Mouse (Mus musculus): ENCODE data around the gene Dnah2. TPM values are rescaled to one million over a fixed set of nuclear protein-coding genes. Genes with fewer than 3 reads are reported as not detected.

The Dnah2 gene
- polyA plus RNA-seq, 2 experiments, result 0.01 to 0.03 TPM

DNA sequence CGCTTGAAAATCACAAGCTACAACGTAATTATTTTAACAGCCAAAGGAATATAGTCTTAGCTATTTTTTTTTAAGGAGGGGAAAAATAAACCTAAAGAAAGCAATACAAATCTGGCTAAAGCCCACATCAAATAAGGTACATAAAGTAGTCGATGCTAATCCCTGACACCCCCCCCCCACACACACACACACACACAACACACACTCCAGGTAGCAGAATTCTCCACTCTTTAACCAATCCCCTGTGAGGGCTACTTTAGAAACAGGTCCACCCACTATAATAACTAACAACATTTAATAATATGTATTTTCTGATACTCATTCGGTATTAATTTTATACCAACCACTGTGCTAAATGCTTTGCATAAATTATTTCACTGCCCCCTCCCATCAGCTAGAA lies 132.4 kb downstream of the Dnah2 start:
- TF ChIP-seq EP300 (IDR thresholded peaks at IDR 0.05; ENCODE audit: low read depth), result no peak
- no peak for TF ChIP-seq CTCF (IDR thresholded peaks at IDR 0.05; ENCODE audit: low read depth)
- Histone ChIP-seq H3K4me1 (replicated peaks; ENCODE audit: control insufficient read depth in 2 of 2, insufficient read depth in 2 of 2, low read length in 1 of 2) (peaks cover 24 to 63% of the 10 kb centered on the region in 2 experiments), H3K9me3 (ENCODE audit: control insufficient read depth, low read length) (no peaks in the 10 kb centered on the region), H3K4me3 (ENCODE audit: insufficient read depth in 1 of 2, low read depth in 2 of 2, low read length in 2 of 2) (peak overlapping the region in 1 of 2 experiments; percentile 16; a peak in 1 of 4 replicates), H3K36me3 (replicated peaks; ENCODE audit: control insufficient read depth, insufficient read depth, low read depth) (no peaks in the 10 kb centered on the region), H3K27ac (no peak overlapping the region), H3K4me2 (ENCODE audit: low read depth) (peak overlapping the region; percentile 80), H3K9ac (replicated peaks) (no peak overlapping the region), H3K27me3 (ENCODE audit: control insufficient read depth, insufficient read depth, low read length) (peaks cover 26% of the 10 kb centered on the region)
- 10% methylated on average over 4 of the region's 4 CpGs for WGBS (ENCODE audit: insufficient replicate concordance)
- ATAC-seq (ENCODE audit: insufficient read depth) (no peak), DNase-seq (ENCODE audit: low read depth in 3 of 3, low spot score in 3 of 3) (no peak)

DNA sequence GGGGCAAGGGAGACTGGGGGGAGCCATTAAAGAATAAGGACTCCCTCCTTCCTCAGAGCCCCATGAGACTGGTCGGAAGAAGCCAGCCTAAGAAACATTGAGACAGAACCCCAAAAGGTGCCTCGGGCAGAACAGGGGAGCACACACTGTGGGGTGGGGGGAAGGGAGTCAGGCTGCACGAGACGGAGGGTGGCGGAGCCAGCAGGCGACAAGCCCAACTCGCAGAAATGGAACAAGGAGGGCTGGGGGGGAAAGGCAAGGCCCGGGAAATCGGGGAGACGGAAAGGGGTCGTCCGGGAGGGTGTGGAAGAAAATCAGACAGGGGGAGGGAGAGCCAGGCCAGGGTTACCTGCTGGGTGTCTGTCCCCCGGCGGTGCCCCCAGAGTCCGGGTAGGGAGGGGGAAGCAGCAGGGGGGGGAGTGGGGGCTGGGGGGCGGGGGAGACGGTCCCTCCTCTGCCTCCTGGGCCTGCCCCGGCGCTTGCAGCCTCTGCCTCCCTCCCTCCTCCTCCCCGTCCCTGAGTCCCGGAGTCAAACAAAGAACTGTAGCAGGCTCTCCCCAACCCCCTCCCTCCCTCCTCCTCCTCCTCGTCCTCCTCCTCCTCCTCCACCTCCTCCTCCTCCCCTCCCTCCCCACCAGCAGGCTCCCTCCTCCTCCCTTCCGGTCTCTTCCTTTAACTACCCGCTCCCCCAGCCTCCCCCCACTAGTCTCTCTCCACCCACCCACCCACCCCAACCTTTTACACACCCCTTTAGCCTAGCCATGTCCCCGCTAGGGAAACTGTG lies 133.1 kb downstream of the Dnah2 start:
- H3K9me3 ChIP-seq (ENCODE audit: control insufficient read depth, low read length), result no peaks in the 10 kb centered on the region
- 3% methylated on average over 18 of the region's 25 CpGs for WGBS (ENCODE audit: insufficient replicate concordance)
- H3K36me3 ChIP-seq (replicated peaks; ENCODE audit: control insufficient read depth, insufficient read depth, low read depth), result no peaks in the 10 kb centered on the region
- peak overlapping the region; percentile 53 for H3K9ac ChIP-seq (replicated peaks)
- TF ChIP-seq CTCF (IDR thresholded peaks at IDR 0.05; ENCODE audit: low read depth) (no peak), EP300 (IDR thresholded peaks at IDR 0.05; ENCODE audit: low read depth) (no peak)
- peak overlapping the region; percentile 24 for H3K27ac ChIP-seq
- peaks cover 19% of the 10 kb centered on the region for H3K27me3 ChIP-seq (ENCODE audit: control insufficient read depth, insufficient read depth, low read length)
- DNase-seq (ENCODE audit: low read depth in 3 of 3, low spot score in 3 of 3), result no peak
- ATAC-seq (ENCODE audit: insufficient read depth), result no peak
- H3K4me3 ChIP-seq (ENCODE audit: insufficient read depth in 1 of 2, low read depth in 2 of 2, low read length in 2 of 2), result peak overlapping the region; percentile 47 to 63
- peaks cover 24 to 60% of the 10 kb centered on the region in 2 experiments for H3K4me1 ChIP-seq (replicated peaks; ENCODE audit: control insufficient read depth in 2 of 2, insufficient read depth in 2 of 2, low read length in 1 of 2)
- H3K4me2 ChIP-seq (ENCODE audit: low read depth), result peak overlapping the region; percentile 80

DNA sequence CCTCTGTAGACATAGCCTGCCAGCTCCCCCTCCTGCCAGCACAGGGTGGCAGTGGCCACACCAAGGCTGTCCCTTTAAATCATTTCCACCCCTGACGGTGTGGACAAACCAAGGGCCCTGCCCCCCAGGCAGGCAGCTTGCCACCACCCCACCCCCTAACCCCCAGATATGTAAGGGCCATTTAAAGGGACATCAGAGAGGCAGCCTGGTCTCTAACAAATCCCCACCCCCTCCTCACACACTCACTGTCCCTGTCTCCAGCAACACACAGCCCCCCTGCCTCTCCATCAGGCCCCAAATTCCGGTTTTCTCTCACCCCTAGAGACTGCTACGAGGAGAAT lies 133.6 kb downstream of the Dnah2 start:
- peak overlapping the region; percentile 24 for H3K27ac ChIP-seq
- H3K36me3 ChIP-seq (replicated peaks; ENCODE audit: control insufficient read depth, insufficient read depth, low read depth), result no peaks in the 10 kb centered on the region
- H3K9ac ChIP-seq (replicated peaks), result peak overlapping the region; percentile 53; the same call in 1 of the 2 replicates
- 5% methylated on average over 3 of the region's 3 CpGs for WGBS (ENCODE audit: insufficient replicate concordance)
- H3K9me3 ChIP-seq (ENCODE audit: control insufficient read depth, low read length), result no peaks in the 10 kb centered on the region
- H3K4me3 ChIP-seq (ENCODE audit: insufficient read depth in 1 of 2, low read depth in 2 of 2, low read length in 2 of 2), result peak overlapping the region; percentile 47 to 63
- peaks cover 18 to 54% of the 10 kb centered on the region in 2 experiments for H3K4me1 ChIP-seq (replicated peaks; ENCODE audit: control insufficient read depth in 2 of 2, insufficient read depth in 2 of 2, low read length in 1 of 2)
- no peak for ATAC-seq (ENCODE audit: insufficient read depth)
- peaks cover 17% of the 10 kb centered on the region for H3K27me3 ChIP-seq (ENCODE audit: control insufficient read depth, insufficient read depth, low read length)
- no peak for DNase-seq (ENCODE audit: low read depth in 3 of 3, low spot score in 3 of 3)
- TF ChIP-seq EP300 (IDR thresholded peaks at IDR 0.05; ENCODE audit: low read depth) (no peak), CTCF (IDR thresholded peaks at IDR 0.05; ENCODE audit: low read depth) (no peak)
- H3K4me2 ChIP-seq (ENCODE audit: low read depth), result peak overlapping the region; percentile 60

DNA sequence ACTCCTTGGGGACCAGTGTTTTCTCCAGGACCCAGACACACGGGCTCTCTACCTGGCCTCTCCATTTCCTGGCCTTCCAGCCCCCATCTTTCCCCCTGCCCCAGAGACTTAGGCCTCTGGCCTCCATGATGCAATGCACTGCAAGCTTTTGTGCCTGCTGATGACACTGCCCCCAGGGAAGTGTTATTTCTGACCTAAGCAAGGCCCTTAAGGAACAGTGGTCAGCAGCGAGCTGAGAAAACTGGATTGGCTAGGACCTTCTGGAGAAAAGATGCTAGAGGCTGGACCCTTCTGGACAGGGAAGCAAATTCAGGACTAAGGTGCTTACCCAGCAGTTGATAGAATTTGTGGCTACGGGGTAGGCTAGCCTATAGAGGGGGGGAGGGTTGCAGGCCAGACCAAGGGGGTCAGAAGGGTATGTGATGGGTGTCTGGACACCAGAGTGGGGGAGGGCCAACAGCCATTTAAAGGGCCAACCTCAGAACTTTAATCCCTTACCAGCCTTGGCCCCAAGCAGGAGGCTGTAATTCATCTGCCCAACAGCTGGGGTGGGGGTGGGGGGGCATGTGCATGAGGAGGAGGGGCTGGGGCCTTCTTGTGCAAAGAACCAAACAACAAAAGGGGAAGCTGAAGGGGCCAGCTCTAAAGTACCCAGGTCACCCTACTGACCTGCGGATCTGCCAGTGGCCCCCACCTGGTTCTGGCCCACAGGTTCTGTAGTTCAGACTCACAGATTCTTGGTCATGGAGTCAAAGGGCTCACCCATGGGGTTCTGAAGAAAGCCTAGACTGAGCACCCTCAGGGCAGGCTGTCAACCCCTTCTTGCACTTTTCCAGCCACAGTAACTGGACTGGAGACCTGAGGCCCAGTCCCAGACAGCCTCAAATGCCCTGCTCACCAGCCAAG lies 134.2 kb downstream of the Dnah2 start:
- Histone ChIP-seq H3K36me3 (replicated peaks; ENCODE audit: control insufficient read depth, insufficient read depth, low read depth) (no peaks in the 10 kb centered on the region), H3K27me3 (ENCODE audit: control insufficient read depth, insufficient read depth, low read length) (peaks cover 17% of the 10 kb centered on the region), H3K9me3 (ENCODE audit: control insufficient read depth, low read length) (no peaks in the 10 kb centered on the region), H3K4me2 (ENCODE audit: low read depth) (peak overlapping the region; percentile 60), H3K4me3 (ENCODE audit: insufficient read depth in 1 of 2, low read depth in 2 of 2, low read length in 2 of 2) (peak overlapping the region; percentile 47 to 63), H3K4me1 (replicated peaks; ENCODE audit: control insufficient read depth in 2 of 2, insufficient read depth in 2 of 2, low read length in 1 of 2) (peaks cover 16 to 50% of the 10 kb centered on the region in 2 experiments), H3K9ac (replicated peaks) (no peak overlapping the region; the same call in 1 of the 2 replicates), H3K27ac (no peak overlapping the region)
- 33% methylated on average over 4 of the region's 4 CpGs for WGBS (ENCODE audit: insufficient replicate concordance)
- TF ChIP-seq CTCF (IDR thresholded peaks at IDR 0.05; ENCODE audit: low read depth) (no peak), EP300 (IDR thresholded peaks at IDR 0.05; ENCODE audit: low read depth) (no peak)
- DNase-seq (ENCODE audit: low read depth in 3 of 3, low spot score in 3 of 3) (no peak), ATAC-seq (ENCODE audit: insufficient read depth) (no peak)

Measured in liver, embryonic 14.5 days (tissue).